Mouse (Mus musculus): ENCODE measurements around the gene Shroom3. TPM values are rescaled to one million over a fixed set of nuclear protein-coding genes. Genes with fewer than 3 reads are reported as not detected.

Gene Shroom3
- polyA plus RNA-seq, 1 experiment: not detected

GRCm38 (mm10) chr5:92694316-92694995, 11.2 kb downstream of the Shroom3 start:
- Histone ChIP-seq H3K27ac (ENCODE audit: insufficient read depth, low read depth, low read length) (no peak overlapping the region), H3K4me3 (ENCODE audit: insufficient read depth, low read length) (no peak overlapping the region), H3K4me1 (ENCODE audit: control insufficient read depth, insufficient read depth, low read length) (no peaks in the 10 kb centered on the region)
- TF ChIP-seq CTCF (IDR thresholded peaks at IDR 0.05; ENCODE audit: low read depth, low read length) (no peak), POLR2A (IDR thresholded peaks at IDR 0.05; ENCODE audit: borderline replicate concordance, low read depth, low read length) (no peak)

DNA sequence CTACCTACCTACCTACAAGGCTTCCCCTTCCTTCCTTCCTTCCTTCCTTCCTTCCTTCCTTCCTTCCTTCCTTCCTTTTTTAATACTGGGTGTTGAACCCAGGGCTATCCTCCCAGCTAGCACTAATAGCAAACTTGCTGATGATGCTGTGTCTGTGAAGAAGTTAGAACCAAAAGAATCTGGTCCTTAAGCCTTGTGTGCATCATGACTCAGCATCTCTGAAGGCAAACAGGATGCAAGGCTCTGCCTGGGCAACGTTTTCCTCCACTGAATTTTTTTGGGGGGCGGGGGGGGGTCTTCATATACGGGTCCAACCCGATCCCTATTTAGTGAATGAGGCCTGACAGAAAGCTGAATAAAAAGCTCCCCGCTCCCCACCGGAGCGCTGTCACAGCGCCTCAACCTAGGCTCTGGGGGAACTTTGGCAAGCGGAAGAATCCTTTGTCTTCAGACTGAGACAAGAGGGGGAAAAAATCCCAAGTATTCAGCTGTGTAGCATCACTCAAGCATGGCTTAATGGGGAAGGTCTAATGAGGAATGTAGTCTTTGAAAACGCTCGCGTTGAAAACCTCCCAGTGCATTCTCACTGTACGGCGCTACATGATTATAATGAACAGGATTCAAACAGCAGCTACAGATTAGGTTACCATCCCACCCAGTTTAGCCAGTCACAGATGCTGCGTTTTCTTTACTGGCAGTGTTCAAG, 15.0 kb downstream of the Shroom3 start:
- no peak overlapping the region for H3K27ac ChIP-seq (ENCODE audit: insufficient read depth, low read depth, low read length)
- TF ChIP-seq CTCF (IDR thresholded peaks at IDR 0.05; ENCODE audit: low read depth, low read length) (no peak), POLR2A (IDR thresholded peaks at IDR 0.05; ENCODE audit: borderline replicate concordance, low read depth, low read length) (no peak)
- H3K4me3 ChIP-seq (ENCODE audit: insufficient read depth, low read length): no peak overlapping the region

DNA sequence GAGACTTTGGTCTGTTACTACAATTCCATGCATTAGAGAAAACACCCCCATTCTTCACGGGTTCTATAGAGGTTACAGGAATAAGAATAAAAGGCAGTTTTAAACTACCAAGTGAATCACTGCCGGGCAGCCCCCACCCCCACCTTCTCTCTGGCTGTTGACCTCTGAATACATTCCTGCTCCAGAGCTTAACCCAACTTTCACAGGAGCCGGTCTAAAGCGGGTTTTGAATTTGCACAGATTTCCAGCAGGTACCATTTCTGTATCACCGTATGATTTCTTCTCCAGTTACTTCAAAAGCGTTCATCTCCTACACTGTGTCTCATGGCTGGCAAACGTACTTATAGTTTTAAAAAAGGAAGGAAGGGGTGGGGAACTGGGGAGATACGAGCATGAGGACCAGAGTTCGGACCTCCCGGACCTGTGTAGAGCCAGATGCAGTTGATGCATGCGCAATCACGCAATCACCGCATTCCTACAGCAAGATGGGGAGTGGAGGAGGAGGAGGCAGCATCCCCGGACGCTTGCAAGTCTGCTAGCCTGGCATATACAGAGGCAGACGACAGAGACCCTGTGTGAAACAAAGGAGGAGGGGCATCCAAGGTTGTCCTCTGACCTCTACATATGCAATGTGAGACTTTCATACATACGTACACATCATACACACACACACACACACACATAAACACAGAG, 15.7 kb downstream of the Shroom3 start:
- H3K4me3 ChIP-seq (ENCODE audit: insufficient read depth, low read length): no peak overlapping the region
- no peaks in the 10 kb centered on the region for H3K4me1 ChIP-seq (ENCODE audit: control insufficient read depth, insufficient read depth, low read length)
- TF ChIP-seq POLR2A (IDR thresholded peaks at IDR 0.05; ENCODE audit: borderline replicate concordance, low read depth, low read length) (no peak), CTCF (IDR thresholded peaks at IDR 0.05; ENCODE audit: low read depth, low read length) (no peak)
- no peak overlapping the region for H3K27ac ChIP-seq (ENCODE audit: insufficient read depth, low read depth, low read length)

More for the DNA sequence above, 15.0 kb downstream of the Shroom3 start:
- H3K4me1 ChIP-seq (ENCODE audit: control insufficient read depth, insufficient read depth, low read length): no peaks in the 10 kb centered on the region

- no peaks in the 10 kb centered on the region for H3K4me1 ChIP-seq (ENCODE audit: control insufficient read depth, insufficient read depth, low read length)
- H3K4me3 ChIP-seq (ENCODE audit: insufficient read depth, low read length): no peak overlapping the region
- TF ChIP-seq CTCF (IDR thresholded peaks at IDR 0.05; ENCODE audit: low read depth, low read length) (no peak), POLR2A (IDR thresholded peaks at IDR 0.05; ENCODE audit: borderline replicate concordance, low read depth, low read length) (no peak)
- H3K27ac ChIP-seq (ENCODE audit: insufficient read depth, low read depth, low read length): no peak overlapping the region
These were observed 18.5 kb downstream of the Shroom3 start for GRCm38 (mm10) chr5:92701750-92702149.

GRCm38 (mm10) chr5:92703671-92704070, 20.4 kb downstream of the Shroom3 start:
- no peak for TF ChIP-seq POLR2A (IDR thresholded peaks at IDR 0.05; ENCODE audit: borderline replicate concordance, low read depth, low read length)
- Histone ChIP-seq H3K4me1 (ENCODE audit: control insufficient read depth, insufficient read depth, low read length) (no peaks in the 10 kb centered on the region), H3K4me3 (ENCODE audit: insufficient read depth, low read length) (no peak overlapping the region), H3K27ac (ENCODE audit: insufficient read depth, low read depth, low read length) (no peak overlapping the region)

DNA sequence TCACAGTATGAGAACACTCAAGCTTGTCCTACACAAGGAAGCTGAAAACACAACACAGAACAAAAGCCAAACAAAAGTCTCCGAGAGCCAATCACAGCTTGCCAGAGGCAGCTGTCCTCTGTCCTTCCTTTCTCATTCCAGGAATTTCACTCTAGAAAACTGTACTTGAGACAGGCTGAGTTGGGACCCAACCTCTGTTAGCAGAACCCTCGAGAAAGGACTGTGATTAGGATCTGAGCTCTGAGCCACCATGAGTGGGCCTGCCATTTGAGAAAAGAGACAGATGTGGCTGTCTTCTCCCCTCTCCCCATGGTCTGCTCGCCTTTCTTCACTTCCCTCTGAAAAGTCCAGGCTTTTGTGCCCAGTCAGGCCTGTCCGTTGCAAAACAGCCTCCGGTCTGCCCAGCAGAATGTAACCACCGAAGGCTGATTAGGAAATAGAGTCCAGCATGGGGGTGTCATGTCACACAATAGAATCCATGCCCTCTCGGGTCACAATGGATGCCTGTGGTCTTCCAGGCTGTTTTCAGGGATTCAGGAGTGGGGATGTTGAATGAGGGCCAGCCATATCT, 24.8 kb downstream of the Shroom3 start:
- H3K27ac ChIP-seq (ENCODE audit: insufficient read depth, low read depth, low read length): no peak overlapping the region

GRCm38 (mm10) chr5:92710779-92711178, 27.5 kb downstream of the Shroom3 start:
- no peak overlapping the region for H3K4me3 ChIP-seq (ENCODE audit: insufficient read depth, low read length)
- no peak for TF ChIP-seq POLR2A (IDR thresholded peaks at IDR 0.05; ENCODE audit: borderline replicate concordance, low read depth, low read length)
- no peak for TF ChIP-seq CTCF (IDR thresholded peaks at IDR 0.05; ENCODE audit: low read depth, low read length)
- no peaks in the 10 kb centered on the region for H3K4me1 ChIP-seq (ENCODE audit: control insufficient read depth, insufficient read depth, low read length)
- no peak overlapping the region for H3K27ac ChIP-seq (ENCODE audit: insufficient read depth, low read depth, low read length)

More for the DNA sequence above, 24.8 kb downstream of the Shroom3 start:
- no peak for TF ChIP-seq POLR2A (IDR thresholded peaks at IDR 0.05; ENCODE audit: borderline replicate concordance, low read depth, low read length)
- TF ChIP-seq CTCF (IDR thresholded peaks at IDR 0.05; ENCODE audit: low read depth, low read length): no peak
- Histone ChIP-seq H3K4me3 (ENCODE audit: insufficient read depth, low read length) (no peak overlapping the region), H3K4me1 (ENCODE audit: control insufficient read depth, insufficient read depth, low read length) (no peaks in the 10 kb centered on the region)

DNA sequence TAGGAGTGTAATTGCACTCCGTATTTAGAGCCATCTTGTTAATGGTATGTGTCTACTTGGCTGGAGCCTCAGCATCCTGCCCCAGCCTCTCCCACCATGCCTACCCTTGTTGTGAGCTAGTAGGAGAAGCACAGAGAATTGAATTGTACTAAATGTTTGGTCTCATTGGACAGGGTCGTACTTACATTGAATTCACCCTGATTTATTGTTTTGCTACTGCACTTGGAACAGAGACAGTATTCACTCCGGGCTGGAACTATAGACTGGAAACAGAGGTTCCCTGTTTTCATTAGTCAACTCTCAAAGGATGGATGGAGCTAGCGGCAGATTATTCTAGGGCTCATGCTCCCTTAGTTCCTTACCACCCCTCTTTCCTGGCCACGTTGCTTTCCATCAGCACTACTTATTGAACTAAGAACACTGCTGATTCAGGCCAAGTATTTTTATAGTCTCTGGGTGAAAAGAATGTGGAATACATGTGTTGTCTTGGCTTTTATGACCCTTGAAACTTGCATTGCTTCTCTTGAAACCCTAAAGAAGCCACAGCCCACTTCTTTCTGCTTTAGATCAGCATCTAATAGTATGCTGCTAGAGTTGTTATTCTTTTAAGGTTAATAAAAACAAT, 28.5 kb downstream of the Shroom3 start:
- TF ChIP-seq CTCF (IDR thresholded peaks at IDR 0.05; ENCODE audit: low read depth, low read length) (no peak), POLR2A (IDR thresholded peaks at IDR 0.05; ENCODE audit: borderline replicate concordance, low read depth, low read length) (no peak)
- Histone ChIP-seq H3K27ac (ENCODE audit: insufficient read depth, low read depth, low read length) (no peak overlapping the region), H3K4me1 (ENCODE audit: control insufficient read depth, insufficient read depth, low read length) (no peaks in the 10 kb centered on the region), H3K4me3 (ENCODE audit: insufficient read depth, low read length) (no peak overlapping the region)

DNA sequence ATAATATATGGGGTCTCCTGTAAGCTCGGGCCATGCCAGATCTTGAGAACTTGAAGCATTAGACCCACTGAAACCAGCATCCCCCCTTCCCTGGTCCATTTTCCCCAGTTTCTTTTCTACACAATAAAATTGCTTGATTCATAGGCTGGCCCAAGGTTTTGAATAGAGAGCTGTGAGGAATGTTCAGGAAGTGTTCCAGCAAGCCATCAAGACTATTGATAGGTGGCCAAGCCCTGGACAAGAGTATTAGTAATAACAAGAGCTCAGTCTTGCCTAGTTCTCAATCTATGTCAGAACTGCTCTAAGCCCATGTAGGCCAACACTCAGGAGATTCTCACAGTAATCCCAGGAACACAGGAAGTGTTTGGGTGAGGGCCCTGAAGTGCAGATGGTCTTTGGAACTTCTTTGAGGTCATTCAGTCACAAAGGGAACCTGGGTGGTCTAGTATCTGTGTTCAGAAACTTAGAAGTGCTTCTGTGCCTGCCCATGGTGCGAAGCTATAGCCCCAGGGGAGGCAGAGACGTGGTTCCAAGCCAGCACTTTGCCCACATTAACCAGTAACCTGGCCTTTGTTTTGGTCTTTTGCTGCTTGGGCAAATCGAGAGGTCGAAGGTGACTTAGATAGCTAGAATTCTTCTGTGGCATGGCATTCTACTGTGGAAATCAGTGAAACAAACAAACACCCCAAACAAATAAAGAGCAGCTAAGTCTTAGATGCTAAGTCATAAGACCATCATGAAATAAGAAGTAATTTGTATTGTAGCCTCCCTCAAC, 29.6 kb downstream of the Shroom3 start:
- Histone ChIP-seq H3K27ac (ENCODE audit: insufficient read depth, low read depth, low read length) (no peak overlapping the region), H3K4me1 (ENCODE audit: control insufficient read depth, insufficient read depth, low read length) (no peaks in the 10 kb centered on the region), H3K4me3 (ENCODE audit: insufficient read depth, low read length) (no peak overlapping the region)
- TF ChIP-seq POLR2A (IDR thresholded peaks at IDR 0.05; ENCODE audit: borderline replicate concordance, low read depth, low read length) (no peak), CTCF (IDR thresholded peaks at IDR 0.05; ENCODE audit: low read depth, low read length) (no peak)

Data from bone marrow macrophage, adult 2 months (primary cell).